Mouse (Mus musculus) testis, adult 10 weeks (tissue): ENCODE results near the gene Qk. TPM values are rescaled to one million over a fixed set of nuclear protein-coding genes. Genes with fewer than 3 reads are reported as not detected.

Experiments
- polyA plus RNA-seq: library from polyadenylated mRNA; stranded (reverse); fragments of 350-450 nt; fragmentation: Illumina TruSeq; extraction: RNeasy Lipid Tissue Mini Kit (QIAGEN cat#74804); gene quantifications from one replicate; pipeline ENCODE4 v1.2.3, GENCODE M21; 2014; ENCODE audit warnings: low read depth, low replicate concordance

Qk gene
- 178 TPM for polyA plus RNA-seq

DNA sequence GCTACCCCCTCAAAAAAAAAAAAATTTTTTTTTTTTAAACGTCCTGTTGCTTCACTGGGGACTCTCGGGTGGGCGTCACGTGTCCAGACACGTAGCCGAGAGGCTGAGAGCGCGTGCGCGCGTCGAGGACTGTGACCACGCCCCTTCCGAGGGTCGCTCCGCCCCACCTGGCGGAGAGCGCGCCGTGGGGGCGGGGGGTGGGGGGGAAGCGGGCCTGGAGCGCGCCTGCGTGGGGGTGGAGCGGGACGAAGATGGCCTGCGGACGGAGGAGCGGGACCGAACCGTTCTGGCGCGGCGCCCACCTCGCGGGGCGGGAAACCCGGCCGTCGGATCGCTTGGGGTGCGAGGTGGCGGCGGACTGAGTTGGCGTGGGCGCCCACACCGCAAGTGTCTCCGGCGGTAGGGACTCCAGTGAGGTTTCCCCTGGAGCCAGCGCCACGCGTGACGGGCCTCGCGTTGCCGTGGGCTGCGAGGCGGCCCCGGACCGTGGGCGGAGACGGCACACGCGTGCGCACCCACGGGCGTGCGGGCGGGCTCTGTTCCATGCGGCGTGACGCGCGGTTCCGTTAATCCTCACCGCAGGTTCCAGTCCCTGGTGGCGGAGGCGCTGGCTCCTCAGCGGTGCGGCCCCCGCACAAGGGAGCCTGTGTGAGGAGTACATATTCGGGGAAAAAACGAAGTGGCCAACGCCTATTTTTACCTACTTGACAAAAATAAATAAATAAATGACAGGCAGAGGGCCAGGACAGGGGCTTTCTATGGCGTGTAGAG, at the start of gene Qk:
Gene Qk (minus strand): TSS at position 170 of the 771 bp plus-strand sequence.

